Mouse (Mus musculus): Measurements from ENCODE around the gene Mob3b.

GRCm38 (mm10) chr4:35192725-35193124, 35.4 kb upstream of the Mob3b start:
- no peak for TF ChIP-seq CTCF (IDR thresholded peaks at IDR 0.05; ENCODE audit: control insufficient read depth, insufficient read depth, low read length)
- no peak for TF ChIP-seq POLR2A (IDR thresholded peaks at IDR 0.05; ENCODE audit: borderline replicate concordance, control insufficient read depth, low read depth, low read length)
